Mouse (Mus musculus) E14TG2a.4 (cell line): ENCODE results near the gene Cadps.

ENCODE experiments used
- H3K27me3 ChIP-seq: 2 replicates; pipeline ENCODE4 v1.6.1; 2014; ENCODE audit warnings: low read length, control low read depth; ENCODE audit not compliant: insufficient read depth
- H3K36me3 ChIP-seq: 2 replicates; pipeline ENCODE4 v1.6.1; 2014; ENCODE audit warnings: low read length, control low read depth; ENCODE audit not compliant: insufficient read depth
- H3K4me1 ChIP-seq: replicated peaks from 2 replicates; pipeline ENCODE4 v1.6.1; 2014; ENCODE audit warnings: low read depth, low read length, control low read depth
- H3K4me3 ChIP-seq: replicated peaks from 2 replicates; pipeline ENCODE4 v1.5.1; 2014; ENCODE audit warnings: mild to moderate bottlenecking, low read length
- H3K9me3 ChIP-seq: 2 replicates; pipeline ENCODE4 v1.6.1; 2014; ENCODE audit warnings: low read length, control low read depth
- CTCF ChIP-seq: conservative IDR thresholded peaks from 2 replicates; pipeline ENCODE4 v1.5.1; 2014; ENCODE audit warnings: low read length
- NANOG ChIP-seq: IDR thresholded peaks from 2 replicates; pipeline ENCODE4 v1.6.1; 2014; ENCODE audit warnings: borderline replicate concordance, low read length, mixed read lengths
- POU5F1 ChIP-seq: IDR thresholded peaks from 2 replicates; pipeline ENCODE4 v1.6.1; 2014; ENCODE audit warnings: low read length, borderline replicate concordance

Cadps gene

DNA sequence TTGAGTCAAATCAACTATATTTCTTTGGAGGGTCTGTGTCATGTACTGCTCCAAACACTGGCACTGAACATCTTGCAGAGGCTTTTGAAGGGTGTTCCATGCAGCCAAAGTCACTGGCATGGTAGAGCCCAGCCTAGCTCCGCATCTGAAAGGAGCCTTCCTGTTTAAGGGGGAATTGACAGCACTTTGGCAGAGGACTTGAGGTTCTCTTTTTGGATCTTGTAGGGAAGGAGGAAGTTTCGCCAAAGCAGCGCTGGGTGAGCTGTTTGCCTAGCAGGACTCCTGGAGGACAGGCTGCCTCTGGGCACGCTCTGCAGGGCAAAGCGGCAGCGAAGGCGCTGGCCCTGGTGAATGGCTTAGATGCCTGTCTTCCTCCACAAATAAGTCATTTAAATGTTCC lies 363.2 kb downstream of the Cadps start:
- Histone ChIP-seq H3K36me3 (no peaks in the 10 kb centered on the region), H3K27me3 (no peaks in the 10 kb centered on the region), H3K9me3 (no peaks in the 10 kb centered on the region), H3K4me1 (no peaks in the 10 kb centered on the region), H3K4me3 (no peak overlapping the region)
- TF ChIP-seq CTCF (no peak), NANOG (no peak)

DNA sequence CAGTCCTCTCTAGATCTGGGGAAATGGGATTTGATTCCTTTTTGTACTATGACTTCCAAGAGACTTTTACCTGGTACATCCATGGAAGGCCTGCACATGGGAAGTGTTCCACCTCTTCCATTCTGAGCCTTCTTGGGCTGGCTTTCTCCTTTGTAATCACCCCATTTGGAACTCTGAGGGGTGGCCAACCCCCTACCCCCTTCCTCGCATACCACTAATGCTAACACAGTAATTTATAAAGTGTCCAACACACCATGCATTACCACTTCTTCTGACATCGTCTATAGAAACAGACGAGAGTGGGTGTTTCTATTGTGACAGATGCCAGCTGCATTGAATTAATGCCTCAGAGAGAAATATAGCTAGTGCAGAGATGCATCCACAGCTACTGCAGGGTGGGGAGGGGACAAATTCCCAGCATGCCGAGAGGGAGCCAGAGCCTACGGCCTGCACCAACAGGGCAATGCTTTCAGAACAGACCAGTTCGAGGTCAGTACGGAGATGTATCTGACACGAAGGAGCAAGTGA lies 367.8 kb downstream of the Cadps start:
- Histone ChIP-seq H3K36me3 (no peaks in the 10 kb centered on the region), H3K9me3 (no peaks in the 10 kb centered on the region), H3K27me3 (no peaks in the 10 kb centered on the region), H3K4me3 (no peak overlapping the region), H3K4me1 (no peaks in the 10 kb centered on the region)
- no peak for TF ChIP-seq NANOG
- no peak for TF ChIP-seq POU5F1
- no peak for TF ChIP-seq CTCF

DNA sequence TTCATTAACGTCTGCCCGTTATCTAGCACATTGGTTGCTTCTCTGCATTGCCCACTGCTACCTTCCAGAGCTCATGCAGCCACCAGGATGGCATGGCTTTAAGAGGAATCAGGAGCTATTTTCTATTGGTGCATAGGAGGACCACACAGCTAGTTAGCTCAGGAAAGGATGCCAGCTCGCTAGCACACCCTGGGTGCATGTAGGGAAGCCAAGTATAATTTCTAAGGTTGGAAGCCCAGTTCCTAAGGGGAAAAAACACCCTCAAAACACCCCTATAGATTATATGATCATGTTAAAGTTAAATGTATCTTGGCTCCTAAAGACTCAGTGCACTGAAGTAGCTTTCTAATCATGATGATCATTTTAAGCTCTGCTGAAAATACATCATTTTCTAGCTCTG lies 372.1 kb downstream of the Cadps start:
- Histone ChIP-seq H3K27me3 (no peaks in the 10 kb centered on the region), H3K4me1 (no peaks in the 10 kb centered on the region), H3K4me3 (no peak overlapping the region), H3K9me3 (no peaks in the 10 kb centered on the region), H3K36me3 (no peaks in the 10 kb centered on the region)
- TF ChIP-seq CTCF (no peak), NANOG (no peak)

DNA sequence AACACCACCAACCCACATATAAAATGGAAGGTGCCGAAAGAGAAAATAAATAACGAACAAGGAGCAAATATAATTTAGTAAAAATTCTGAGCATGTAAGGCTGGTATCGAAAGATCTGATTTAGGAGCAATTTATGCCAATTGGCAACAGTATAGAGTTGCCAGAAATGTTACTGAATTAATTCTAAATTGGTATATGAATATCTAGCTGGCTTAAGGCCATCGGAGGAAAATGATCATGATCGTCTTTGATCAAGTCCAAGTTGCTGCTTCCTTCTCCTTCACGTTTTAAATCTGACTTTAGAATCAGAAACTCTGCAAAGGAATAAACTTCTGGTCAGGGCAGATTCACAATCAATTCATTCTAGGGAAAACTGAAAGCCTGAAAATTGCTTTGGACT lies 374.0 kb downstream of the Cadps start:
- H3K9me3 ChIP-seq: no peaks in the 10 kb centered on the region
- TF ChIP-seq NANOG (no peak), CTCF (no peak), POU5F1 (no peak)

DNA sequence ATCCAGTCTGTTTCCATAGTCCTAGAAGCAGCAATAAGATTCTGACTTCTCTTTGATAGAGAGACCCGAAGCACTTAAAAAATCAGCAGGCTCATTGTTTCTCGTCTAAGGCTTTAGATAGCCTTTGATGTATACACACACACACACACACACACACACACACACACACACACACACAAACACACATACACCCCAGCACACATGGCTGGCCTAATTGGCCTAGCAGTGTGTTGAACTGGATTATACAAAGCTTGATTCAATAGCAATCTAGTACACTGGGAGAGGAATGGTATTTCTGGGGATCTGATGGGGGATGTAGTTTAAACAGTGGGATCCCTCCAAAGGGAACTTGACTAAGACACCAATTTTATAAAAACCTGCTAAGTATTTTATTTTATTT lies 381.9 kb downstream of the Cadps start:
- Histone ChIP-seq H3K27me3 (peaks cover 14% of the 10 kb centered on the region), H3K36me3 (no peaks in the 10 kb centered on the region), H3K4me3 (no peak overlapping the region), H3K4me1 (peaks cover 2% of the 10 kb centered on the region; the same call in 1 of the 2 replicates), H3K9me3 (no peaks in the 10 kb centered on the region)
- no peak for TF ChIP-seq NANOG
- TF ChIP-seq CTCF: no peak
- no peak for TF ChIP-seq POU5F1

More for the DNA sequence above, 374.0 kb downstream of the Cadps start:
- Histone ChIP-seq H3K36me3 (no peaks in the 10 kb centered on the region), H3K4me3 (no peak overlapping the region), H3K4me1 (no peaks in the 10 kb centered on the region), H3K27me3 (no peaks in the 10 kb centered on the region)

DNA sequence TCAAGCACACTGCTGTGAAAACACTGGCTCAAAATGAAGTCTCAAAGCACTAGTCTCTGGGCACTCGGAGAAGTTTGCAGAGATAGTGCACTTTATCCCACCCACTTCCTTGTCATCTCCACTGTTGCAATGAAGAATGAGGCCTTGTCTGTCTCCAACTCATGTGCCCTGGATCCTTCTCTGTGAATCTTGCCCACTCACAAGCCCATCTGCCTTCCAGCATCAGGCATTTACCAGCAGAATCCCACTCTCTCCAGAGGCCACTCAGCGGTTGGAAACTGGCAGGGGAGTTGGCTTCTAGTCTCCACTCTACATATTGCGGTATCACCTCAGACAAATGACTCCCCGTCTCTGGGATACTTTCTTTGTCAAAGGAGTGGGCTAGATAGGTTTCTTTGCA lies 384.9 kb downstream of the Cadps start:
- no peak overlapping the region for H3K4me3 ChIP-seq
- peaks cover 20% of the 10 kb centered on the region for H3K27me3 ChIP-seq
- no peak for TF ChIP-seq POU5F1
- no peak for TF ChIP-seq CTCF
- TF ChIP-seq NANOG: no peak
- no peaks in the 10 kb centered on the region for H3K9me3 ChIP-seq
- H3K36me3 ChIP-seq: no peaks in the 10 kb centered on the region
- peaks cover 2% of the 10 kb centered on the region; the same call in 1 of the 2 replicates for H3K4me1 ChIP-seq

DNA sequence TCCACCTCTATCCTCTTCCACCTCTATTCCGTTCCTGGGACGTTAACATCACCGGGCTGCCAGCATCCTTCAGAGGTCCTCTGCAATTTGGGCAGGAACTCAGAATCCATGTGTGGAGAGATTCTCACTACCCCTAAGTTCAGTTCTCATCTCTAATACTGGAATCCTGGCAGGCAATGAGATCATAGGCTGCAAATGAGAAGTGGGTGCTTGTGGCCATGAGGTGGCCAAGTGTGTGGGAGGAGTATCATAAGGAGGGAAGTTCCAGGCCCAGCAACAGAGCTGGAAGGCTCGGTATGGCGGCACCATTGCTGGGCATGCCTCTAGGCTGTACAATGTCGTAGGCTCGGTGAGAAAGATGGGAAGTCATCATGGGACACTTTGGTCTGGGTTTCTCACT lies 385.5 kb downstream of the Cadps start:
- Histone ChIP-seq H3K4me3 (no peak overlapping the region), H3K4me1 (peaks cover 2% of the 10 kb centered on the region; the same call in 1 of the 2 replicates), H3K27me3 (peaks cover 20% of the 10 kb centered on the region), H3K36me3 (no peaks in the 10 kb centered on the region), H3K9me3 (no peaks in the 10 kb centered on the region)
- TF ChIP-seq NANOG (no peak), CTCF (no peak), POU5F1 (no peak)

DNA sequence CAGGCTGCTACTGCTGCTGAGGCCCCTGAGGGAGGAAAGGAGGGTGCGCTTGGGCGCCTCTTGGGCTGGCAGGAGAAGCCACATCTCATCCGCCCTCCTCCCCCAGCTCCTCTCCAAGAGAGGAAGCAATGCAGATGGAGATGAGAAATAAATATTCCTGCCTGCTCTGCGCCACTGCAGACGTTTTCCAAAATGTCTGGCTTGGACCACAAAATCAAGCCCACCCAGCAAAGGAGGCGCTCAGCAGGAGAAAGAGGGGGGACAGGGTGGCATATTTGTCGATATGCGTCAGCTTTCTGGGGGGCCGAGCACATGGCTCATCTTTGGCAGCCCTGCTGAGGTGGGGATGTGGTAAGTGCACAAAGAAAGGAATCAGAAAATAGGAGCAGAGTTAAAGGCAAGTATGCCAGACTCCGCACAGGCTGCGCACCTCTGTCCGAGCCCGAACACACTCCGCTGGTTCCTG lies 385.9 kb downstream of the Cadps start:
- Histone ChIP-seq H3K9me3 (no peaks in the 10 kb centered on the region), H3K27me3 (peaks cover 20% of the 10 kb centered on the region), H3K4me3 (peak overlapping the region; percentile 66), H3K36me3 (no peaks in the 10 kb centered on the region), H3K4me1 (peaks cover 2% of the 10 kb centered on the region; the same call in 1 of the 2 replicates)
- TF ChIP-seq NANOG: no peak
- TF ChIP-seq POU5F1: no peak
- TF ChIP-seq CTCF: no peak

DNA sequence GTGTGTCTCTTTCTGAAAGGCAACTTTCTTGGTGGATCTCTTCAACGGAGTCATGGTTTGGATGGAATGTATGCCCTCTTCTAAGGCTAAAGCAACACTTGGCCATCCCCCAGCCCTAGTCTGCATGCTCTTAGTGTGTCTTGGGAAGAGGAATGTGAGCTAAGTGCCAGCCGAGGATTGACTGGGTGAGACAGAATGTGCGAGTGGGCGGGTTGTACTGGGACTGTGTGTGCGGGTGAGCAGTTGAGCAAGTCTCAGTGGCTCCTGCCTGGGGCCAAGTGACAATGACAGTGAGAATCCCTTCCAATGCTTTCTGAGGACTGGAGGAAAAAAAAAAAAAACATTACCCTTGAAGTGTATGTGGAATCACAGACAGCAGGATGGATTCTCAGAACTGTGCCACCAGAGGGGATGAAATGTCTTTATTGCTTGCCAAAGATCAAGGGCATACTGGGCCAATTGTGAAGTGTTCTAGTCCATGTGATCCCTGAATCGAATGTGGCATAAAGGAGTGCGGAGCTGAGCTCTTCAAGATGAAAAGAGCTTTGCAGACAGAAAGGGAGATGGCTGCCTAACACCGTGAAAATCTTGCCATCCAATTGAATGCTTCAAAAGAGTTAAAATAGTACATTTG lies 394.7 kb downstream of the Cadps start:
- Histone ChIP-seq H3K9me3 (no peaks in the 10 kb centered on the region), H3K27me3 (peaks cover 2% of the 10 kb centered on the region; the same call in 1 of the 2 replicates), H3K4me3 (no peak overlapping the region), H3K4me1 (no peaks in the 10 kb centered on the region), H3K36me3 (no peaks in the 10 kb centered on the region)
- TF ChIP-seq POU5F1: no peak
- no peak for TF ChIP-seq NANOG
- TF ChIP-seq CTCF: no peak
